Comparison of ENCODE assay signal across 9 mouse cellular contexts in the genomic region with DNA sequence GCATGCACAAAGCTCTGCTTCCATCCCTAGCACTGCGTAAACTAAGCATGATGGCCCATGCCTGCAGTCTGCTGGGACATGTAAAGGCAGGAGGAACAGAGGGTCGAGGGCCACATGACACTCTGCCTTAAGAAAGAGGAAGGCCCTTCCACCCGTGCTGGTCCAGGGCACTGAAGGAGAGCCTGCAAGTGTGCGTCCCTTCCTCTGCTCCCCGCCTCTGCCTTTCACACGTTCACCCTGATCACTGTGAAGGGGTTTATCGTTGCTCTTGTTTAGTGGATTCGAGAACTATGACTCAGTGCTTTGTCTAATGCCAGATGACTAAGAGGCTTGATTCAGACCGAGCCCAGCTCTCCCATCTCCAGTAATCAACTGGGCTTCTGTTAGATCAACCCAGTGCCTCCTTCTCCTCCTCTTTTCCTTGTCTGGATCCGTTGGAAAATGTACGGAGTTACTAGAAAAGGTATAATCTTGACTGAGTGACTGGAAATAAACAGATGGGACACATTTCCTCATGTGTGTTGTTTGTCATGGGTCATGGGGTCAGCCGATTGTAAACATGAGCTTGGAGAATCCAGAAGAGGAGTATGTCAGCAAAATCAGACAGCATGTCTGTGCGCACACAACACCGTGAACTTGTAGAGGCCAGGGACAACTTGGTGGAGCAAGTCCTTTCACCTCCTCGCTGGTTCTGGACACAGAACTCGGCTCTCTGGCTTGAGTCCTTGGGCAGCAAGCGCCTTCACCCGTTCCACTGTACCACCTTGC. TPM values are rescaled to one million over a fixed set of nuclear protein-coding genes. Genes with fewer than 3 reads are reported as not detected.
DNase-seq lines count a peak whose midpoint lies in the region; ATAC-seq and TF ChIP-seq lines count a peak whose summit lies in the region.
"Had no signal": no experiment of that assay in that cellular context is flagged by ENCODE, and none has a peak within 500 bp of the region (broad histone marks: within the 10 kb centered on the region; RNA-seq: fewer than 3 reads in every experiment).

No protein-coding gene starts in this region.

- WGBS in lung, postnatal 0 days, result 73% methylated on average over 18 of the region's 18 CpGs
- 59% methylated on average over 18 of the region's 18 CpGs for WGBS in lung, adult 2 months
- WGBS in forebrain, embryonic 16.5 days, result 91% methylated on average over 18 of the region's 18 CpGs

- no peak for TF ChIP-seq EP300 in lung, postnatal 0 days (IDR thresholded peaks at IDR 0.05)

- no peaks in the 10 kb centered on the region for H3K27me3 ChIP-seq in lung, postnatal 0 days (replicated peaks; ENCODE audit: insufficient read depth, low read length)
- H3K27me3 ChIP-seq in forebrain, embryonic 16.5 days (replicated peaks; ENCODE audit: control insufficient read depth, insufficient read depth, low read length), result no peaks in the 10 kb centered on the region
- H3K27me3 ChIP-seq: hindbrain, embryonic 15.5 days had no signal

- H3K4me3 ChIP-seq in lung, postnatal 0 days (ENCODE audit: low read depth, low read length), result no peak overlapping the region
- H3K4me3 ChIP-seq in lung, adult 2 months (replicated peaks; ENCODE audit: extremely low read depth, low read depth, low read length), result no peak overlapping the region
- H3K4me3 ChIP-seq in forebrain, embryonic 16.5 days (replicated peaks; ENCODE audit: low read length), result no peak overlapping the region
- H3K4me3 ChIP-seq: hindbrain, embryonic 15.5 days had no signal

- no peaks in the 10 kb centered on the region for H3K36me3 ChIP-seq in lung, postnatal 0 days (ENCODE audit: insufficient read depth, low read length)
- 0 out of 2 replicates have a peak, but pooled peaks cover 2% of the 10 kb centered on the region for H3K36me3 ChIP-seq in forebrain, embryonic 16.5 days (ENCODE audit: control insufficient read depth, insufficient read depth)
- H3K36me3 ChIP-seq: hindbrain, embryonic 15.5 days had no signal

- peak; percentile 60 to 87 for DNase-seq in adrenal gland, adult (ENCODE audit: inconsistent age in 2 of 2, low spot score in 1 of 2)
- no peak for DNase-seq in adrenal gland, postnatal 10 days
- peak; percentile 37 for DNase-seq in lung, postnatal 0 days (ENCODE audit: low spot score)
- no peak for DNase-seq in lung, adult 2 months
- DNase-seq in frontal cortex, postnatal 36 days (ENCODE audit: low spot score in 2 of 2), result peak; percentile 30 to 57
- no peak for DNase-seq in embryo, embryonic 10 days (ENCODE audit: low spot score)

- H3K9ac ChIP-seq in lung, postnatal 0 days (replicated peaks; ENCODE audit: low read depth), result no peak overlapping the region
- no peak overlapping the region for H3K9ac ChIP-seq in forebrain, embryonic 16.5 days (replicated peaks; ENCODE audit: low read depth, low read length)
- H3K9ac ChIP-seq: hindbrain, embryonic 15.5 days had no signal

- H3K27ac ChIP-seq in lung, postnatal 0 days (ENCODE audit: low read length), result no peak overlapping the region
- H3K27ac ChIP-seq in forebrain, embryonic 16.5 days (ENCODE audit: low read length), result no peak overlapping the region
- H3K27ac ChIP-seq: hindbrain, embryonic 15.5 days had no signal

- peak; percentile 48 for ATAC-seq in lung, postnatal 0 days
- ATAC-seq in monocyte, adult 5-6 weeks (replicated peaks; ENCODE audit: insufficient number of reproducible peaks, low FRiP score, low TSS enrichment, poor library complexity, severe bottlenecking), result peak; percentile 59; the same call in 1 of the 2 replicates
- ATAC-seq in forebrain, embryonic 16.5 days, result no peak

- H3K9me3 ChIP-seq in lung, postnatal 0 days (ENCODE audit: low read length), result no peaks in the 10 kb centered on the region
- H3K9me3 ChIP-seq in forebrain, embryonic 16.5 days (ENCODE audit: control insufficient read depth, low read length), result no peaks in the 10 kb centered on the region
- H3K9me3 ChIP-seq: hindbrain, embryonic 15.5 days had no signal

- no peak overlapping the region for H3K4me2 ChIP-seq in lung, postnatal 0 days (replicated peaks; ENCODE audit: low read depth, low read length)
- no peak overlapping the region for H3K4me2 ChIP-seq in forebrain, embryonic 16.5 days (ENCODE audit: low read length)
- H3K4me2 ChIP-seq: hindbrain, embryonic 15.5 days had no signal

- H3K4me1 ChIP-seq in lung, postnatal 0 days (ENCODE audit: insufficient read depth, low read depth, low read length), result no peaks in the 10 kb centered on the region
- peaks cover 9% of the 10 kb centered on the region for H3K4me1 ChIP-seq in lung, adult 2 months (ENCODE audit: control insufficient read depth, insufficient read depth, low read length)
- H3K4me1 ChIP-seq in forebrain, embryonic 16.5 days (replicated peaks; ENCODE audit: control insufficient read depth, insufficient read depth, low read length), result no peaks in the 10 kb centered on the region
- H3K4me1 ChIP-seq: hindbrain, embryonic 15.5 days had no signal

- TF ChIP-seq POLR2A in lung, adult 2 months (IDR thresholded peaks at IDR 0.05; ENCODE audit: borderline replicate concordance, extremely low read depth, low read depth, low read length), result no peak

- TF ChIP-seq CTCF in lung, postnatal 0 days (IDR thresholded peaks at IDR 0.05), result no peak
- TF ChIP-seq CTCF in lung, adult 2 months (IDR thresholded peaks at IDR 0.05; ENCODE audit: insufficient read depth, low read length), result no peak

RNA-seq across cellular contexts. Expression of a gene that starts 16.7 kb away (rescaled TPM):
- 10 to 100 TPM; 35.1 to 40.0 TPM for total RNA-seq in adrenal gland, postnatal 10 days (2021)
- 31.5 and 36.9 TPM in 2 replicates for polyA plus RNA-seq in lung, postnatal 0 days (2015; fragmentation: Nextera tagmentation; extraction: Ambion mirVana)
- polyA plus RNA-seq in lung, adult 2 months (2012; rRNA removed), result 24.4 and 24.5 TPM in 2 replicates
- total RNA-seq in monocyte, adult 5-6 weeks (2017), result 8.2 to 14.2 TPM (median 11.6 TPM) in 3 replicates
- 59.5 and 66.1 TPM in 2 replicates for polyA plus RNA-seq in forebrain, embryonic 16.5 days (2015; fragmentation: Nextera tagmentation; extraction: Ambion mirVana)

RNA-seq across cellular contexts. Expression of a gene that starts 54.9 kb away (rescaled TPM):
- total RNA-seq in adrenal gland, postnatal 10 days (2021), result 1 to 10 TPM; 5.3 to 8.5 TPM
- polyA plus RNA-seq in lung, postnatal 0 days (2015; fragmentation: Nextera tagmentation; extraction: Ambion mirVana), result 5.1 and 5.5 TPM in 2 replicates
- polyA plus RNA-seq in lung, adult 2 months (2012; rRNA removed), result 11.2 and 12.0 TPM in 2 replicates
- total RNA-seq in monocyte, adult 5-6 weeks (2017), result 0.95 to 4.5 TPM (median 1.5 TPM) in 3 replicates
- 14.3 and 14.9 TPM in 2 replicates for polyA plus RNA-seq in forebrain, embryonic 16.5 days (2015; fragmentation: Nextera tagmentation; extraction: Ambion mirVana)

Comparison
In these comparisons a context has a peak if more than half of its experiments do, and no peak if none do; other contexts are left out.
1. DNase-seq: peak in adrenal gland, adult (2 of 2), lung, postnatal 0 days (single experiment) and frontal cortex, postnatal 36 days (2 of 2); none in adrenal gland, postnatal 10 days (single experiment), lung, adult 2 months (single experiment) and embryo, embryonic 10 days (single experiment).